Mouse (Mus musculus): Measurements from ENCODE around the gene Rrbp1. TPM values are rescaled to one million over a fixed set of nuclear protein-coding genes. Genes with fewer than 3 reads are reported as not detected.

Gene Rrbp1
- total and polyA plus RNA-seq, 3 experiments = 39.7 to 85.3 (median 70.6) TPM

GRCm38 (mm10) chr2:144002229-144002984 lies 8.7 kb downstream of the Rrbp1 start:
- TF ChIP-seq POLR2AphosphoS5 (IDR thresholded peaks at IDR 0.05; ENCODE audit: insufficient replicate concordance, low read depth, low read length) (no peak), TAL1 (conservative IDR thresholded peaks at IDR 0.05; ENCODE audit: low read depth, low read length) (no peak), GATA2 (IDR thresholded peaks at IDR 0.05; ENCODE audit: borderline replicate concordance, low read depth, low read length) (no peak), GATA1 (IDR thresholded peaks at IDR 0.05; ENCODE audit: borderline replicate concordance, low read length) (no peak), CTCF (IDR thresholded peaks at IDR 0.05; ENCODE audit: low read depth, low read length) (no peak)
- H3K4me1 ChIP-seq (ENCODE audit: insufficient read depth, low read depth, low read length) = peaks cover 6% of the 10 kb centered on the region; the same call in 1 of the 2 replicates
- H3K4me3 ChIP-seq (ENCODE audit: low read depth, low read length) = no peak overlapping the region
- no peak for ATAC-seq (ENCODE audit: extremely low read depth, insufficient number of reproducible peaks, low FRiP score, poor library complexity, severe bottlenecking)
- peaks cover 43% of the 10 kb centered on the region for H3K36me3 ChIP-seq (replicated peaks)
- H3K9me3 ChIP-seq (replicated peaks) = no peaks in the 10 kb centered on the region
- H3K27me3 ChIP-seq (ENCODE audit: insufficient read depth, low read length) = no peaks in the 10 kb centered on the region
- DNase-seq (ENCODE audit: low spot score) = no peak

GRCm38 (mm10) chr2:143992977-143993376 lies 18.1 kb downstream of the Rrbp1 start:
- TF ChIP-seq GATA2 (IDR thresholded peaks at IDR 0.05; ENCODE audit: borderline replicate concordance, low read depth, low read length) (no peak), GATA1 (IDR thresholded peaks at IDR 0.05; ENCODE audit: borderline replicate concordance, low read length) (no peak), POLR2AphosphoS5 (IDR thresholded peaks at IDR 0.05; ENCODE audit: insufficient replicate concordance, low read depth, low read length) (no peak), TAL1 (conservative IDR thresholded peaks at IDR 0.05; ENCODE audit: low read depth, low read length) (no peak), CTCF (IDR thresholded peaks at IDR 0.05; ENCODE audit: low read depth, low read length) (no peak)
- Histone ChIP-seq H3K4me1 (ENCODE audit: insufficient read depth, low read depth, low read length) (peaks cover 3% of the 10 kb centered on the region; the same call in 1 of the 2 replicates), H3K9me3 (replicated peaks) (no peaks in the 10 kb centered on the region), H3K4me3 (ENCODE audit: low read depth, low read length) (no peak overlapping the region), H3K27me3 (ENCODE audit: insufficient read depth, low read length) (no peaks in the 10 kb centered on the region), H3K36me3 (replicated peaks) (peaks cover 38% of the 10 kb centered on the region)
- no peak for DNase-seq (ENCODE audit: low spot score)
- ATAC-seq (ENCODE audit: extremely low read depth, insufficient number of reproducible peaks, low FRiP score, poor library complexity, severe bottlenecking) = no peak

GRCm38 (mm10) chr2:143991964-143992672 lies 18.9 kb downstream of the Rrbp1 start:
- DNase-seq (ENCODE audit: low spot score) (no peak), ATAC-seq (ENCODE audit: extremely low read depth, insufficient number of reproducible peaks, low FRiP score, poor library complexity, severe bottlenecking) (no peak)
- no peaks in the 10 kb centered on the region for H3K27me3 ChIP-seq (ENCODE audit: insufficient read depth, low read length)
- H3K4me1 ChIP-seq (ENCODE audit: insufficient read depth, low read depth, low read length) = peaks cover 3% of the 10 kb centered on the region; the same call in 1 of the 2 replicates
- no peak overlapping the region for H3K4me3 ChIP-seq (ENCODE audit: low read depth, low read length)
- no peaks in the 10 kb centered on the region for H3K9me3 ChIP-seq (replicated peaks)
- TF ChIP-seq GATA1 (IDR thresholded peaks at IDR 0.05; ENCODE audit: borderline replicate concordance, low read length) = no peak
- TF ChIP-seq CTCF (IDR thresholded peaks at IDR 0.05; ENCODE audit: low read depth, low read length) = no peak
- peaks cover 43% of the 10 kb centered on the region for H3K36me3 ChIP-seq (replicated peaks)

- Histone ChIP-seq H3K36me3 (replicated peaks) (peaks cover 50% of the 10 kb centered on the region), H3K4me3 (ENCODE audit: low read depth, low read length) (no peak overlapping the region), H3K27me3 (ENCODE audit: insufficient read depth, low read length) (no peaks in the 10 kb centered on the region), H3K4me1 (ENCODE audit: insufficient read depth, low read depth, low read length) (peaks cover 3% of the 10 kb centered on the region; the same call in 1 of the 2 replicates), H3K9me3 (replicated peaks) (no peaks in the 10 kb centered on the region)
- DNase-seq (ENCODE audit: low spot score) (no peak), ATAC-seq (ENCODE audit: extremely low read depth, insufficient number of reproducible peaks, low FRiP score, poor library complexity, severe bottlenecking) (no peak)
- TF ChIP-seq TAL1 (conservative IDR thresholded peaks at IDR 0.05; ENCODE audit: low read depth, low read length) (no peak), POLR2AphosphoS5 (IDR thresholded peaks at IDR 0.05; ENCODE audit: insufficient replicate concordance, low read depth, low read length) (no peak), GATA1 (IDR thresholded peaks at IDR 0.05; ENCODE audit: borderline replicate concordance, low read length) (no peak), CTCF (IDR thresholded peaks at IDR 0.05; ENCODE audit: low read depth, low read length) (no peak), GATA2 (IDR thresholded peaks at IDR 0.05; ENCODE audit: borderline replicate concordance, low read depth, low read length) (no peak)
These were observed 20.1 kb downstream of the Rrbp1 start for GRCm38 (mm10) chr2:143990997-143991396.

GRCm38 (mm10) chr2:143988016-143988415 lies 23.0 kb downstream of the Rrbp1 start:
- DNase-seq (ENCODE audit: low spot score) = no peak

GRCm38 (mm10) chr2:143987485-143987884 lies 23.6 kb downstream of the Rrbp1 start:
- no peak overlapping the region for H3K4me3 ChIP-seq (ENCODE audit: low read depth, low read length)
- no peak for DNase-seq (ENCODE audit: low spot score)
- no peak for TF ChIP-seq CTCF (IDR thresholded peaks at IDR 0.05; ENCODE audit: low read depth, low read length)
- no peak for TF ChIP-seq GATA2 (IDR thresholded peaks at IDR 0.05; ENCODE audit: borderline replicate concordance, low read depth, low read length)
- no peaks in the 10 kb centered on the region for H3K27me3 ChIP-seq (ENCODE audit: insufficient read depth, low read length)
- peaks cover 76% of the 10 kb centered on the region for H3K36me3 ChIP-seq (replicated peaks)
- no peak for ATAC-seq (ENCODE audit: extremely low read depth, insufficient number of reproducible peaks, low FRiP score, poor library complexity, severe bottlenecking)
- no peaks in the 10 kb centered on the region for H3K9me3 ChIP-seq (replicated peaks)
- peaks cover 6% of the 10 kb centered on the region for H3K4me1 ChIP-seq (ENCODE audit: insufficient read depth, low read depth, low read length)

More at GRCm38 (mm10) chr2:143988016-143988415, 23.0 kb downstream of the Rrbp1 start:
- ATAC-seq (ENCODE audit: extremely low read depth, insufficient number of reproducible peaks, low FRiP score, poor library complexity, severe bottlenecking) = no peak
- Histone ChIP-seq H3K36me3 (replicated peaks) (peaks cover 73% of the 10 kb centered on the region), H3K9me3 (replicated peaks) (no peaks in the 10 kb centered on the region), H3K4me3 (ENCODE audit: low read depth, low read length) (no peak overlapping the region), H3K4me1 (ENCODE audit: insufficient read depth, low read depth, low read length) (peaks cover 5% of the 10 kb centered on the region), H3K27me3 (ENCODE audit: insufficient read depth, low read length) (no peaks in the 10 kb centered on the region)
- TF ChIP-seq CTCF (IDR thresholded peaks at IDR 0.05; ENCODE audit: low read depth, low read length) (no peak), POLR2AphosphoS5 (IDR thresholded peaks at IDR 0.05; ENCODE audit: insufficient replicate concordance, low read depth, low read length) (no peak), GATA1 (IDR thresholded peaks at IDR 0.05; ENCODE audit: borderline replicate concordance, low read length) (no peak), GATA2 (IDR thresholded peaks at IDR 0.05; ENCODE audit: borderline replicate concordance, low read depth, low read length) (no peak), TAL1 (conservative IDR thresholded peaks at IDR 0.05; ENCODE audit: low read depth, low read length) (no peak)
